Mouse (Mus musculus): ENCODE measurements around the gene Map4. TPM values are rescaled to one million over a fixed set of nuclear protein-coding genes. Genes with fewer than 3 reads are reported as not detected.
A peak's percentile ranks its signal among the peaks of the same experiment; 100 is the strongest.
"Not testable (repeated sequence)": the region's sequence is repeated elsewhere in the genome, so short reads cannot be mapped to it uniquely, and the experiment has no call there.

Gene Map4
- total RNA-seq, 2 experiments from 2014 or later, result 75.6 to 96.8 TPM

DNA sequence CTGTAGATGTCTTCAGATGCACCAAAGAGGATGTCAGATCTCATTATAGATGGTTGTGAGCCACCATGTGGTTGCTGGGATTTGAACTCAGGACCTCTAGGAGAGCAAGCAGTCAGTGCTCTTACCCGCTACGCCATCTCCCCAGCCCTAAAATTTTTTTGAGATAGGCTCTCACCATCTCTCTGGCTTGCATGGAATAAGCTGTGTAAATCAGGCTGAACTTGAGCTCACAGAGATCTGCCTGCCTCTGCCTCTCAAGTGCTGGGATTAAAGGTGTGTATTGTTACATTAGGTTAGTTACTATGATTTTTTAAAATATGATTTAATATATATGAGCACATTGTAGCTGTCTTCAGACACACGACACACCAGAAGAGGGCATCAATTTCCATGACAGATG lies 2.1 kb upstream of the Map4 start:
- no peak for DNase-seq

DNA sequence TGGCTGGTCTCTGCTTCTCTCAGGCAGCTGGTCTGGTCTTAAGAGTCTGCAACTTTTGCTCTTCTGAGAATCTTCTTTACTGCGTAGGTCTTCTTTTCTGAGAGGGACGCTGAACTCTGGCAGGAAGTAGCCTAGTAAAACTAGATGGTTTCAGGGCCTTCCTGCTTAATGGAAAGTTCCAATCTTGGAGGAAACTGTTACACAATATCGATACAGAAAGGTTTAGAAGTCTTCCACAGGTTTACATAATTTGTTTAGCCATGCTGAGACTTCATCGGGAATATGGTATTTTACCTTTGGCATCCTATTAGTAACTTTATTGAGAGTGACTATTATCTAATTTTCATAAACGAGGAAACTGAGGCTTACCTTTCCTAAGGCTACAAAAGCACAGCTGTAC lies 1.2 kb upstream of the Map4 start:
- DNase-seq, result no peak

DNA sequence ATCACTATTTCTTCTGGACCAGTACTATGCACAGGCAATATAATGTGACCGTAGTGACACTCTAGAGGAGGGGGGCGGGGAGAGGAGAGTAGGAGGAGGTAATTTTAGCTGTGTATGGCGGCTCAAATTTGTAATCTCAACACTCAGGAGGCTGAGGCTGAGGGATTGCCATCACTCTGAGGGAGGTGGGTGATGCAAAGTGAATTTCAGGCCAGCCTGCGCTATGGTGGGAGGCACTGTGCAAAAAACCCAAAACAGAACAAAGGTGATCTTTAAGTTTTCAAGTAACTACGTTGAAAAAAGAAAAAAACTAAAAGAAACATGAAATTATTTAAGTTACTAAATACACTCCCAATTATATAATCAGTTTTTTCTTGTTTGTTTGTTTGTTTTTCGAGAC lies 508 bp upstream of the Map4 start:
- DNase-seq, result no peak

DNA sequence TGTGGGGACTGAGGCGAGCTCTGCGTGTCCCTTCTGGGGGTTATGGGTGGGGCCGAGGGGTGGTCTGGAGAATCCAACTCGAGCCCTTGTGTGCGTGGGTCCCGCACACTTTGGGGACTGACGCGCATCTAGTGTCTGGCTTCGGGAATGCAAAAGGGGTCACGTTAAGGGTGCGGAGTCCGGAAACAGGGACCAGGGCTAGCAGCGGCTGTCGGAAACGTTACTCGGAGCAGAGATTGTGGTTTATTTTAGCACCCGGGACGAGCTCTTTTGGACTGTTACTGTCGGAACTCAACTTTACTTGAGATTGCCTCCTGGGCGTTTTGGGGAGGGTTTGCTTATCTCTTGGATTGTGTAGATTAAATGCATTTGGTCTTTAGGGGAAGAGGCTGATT lies 1.1 kb downstream of the Map4 start:
- DNase-seq, result peak; percentile 32 to 36

DNA sequence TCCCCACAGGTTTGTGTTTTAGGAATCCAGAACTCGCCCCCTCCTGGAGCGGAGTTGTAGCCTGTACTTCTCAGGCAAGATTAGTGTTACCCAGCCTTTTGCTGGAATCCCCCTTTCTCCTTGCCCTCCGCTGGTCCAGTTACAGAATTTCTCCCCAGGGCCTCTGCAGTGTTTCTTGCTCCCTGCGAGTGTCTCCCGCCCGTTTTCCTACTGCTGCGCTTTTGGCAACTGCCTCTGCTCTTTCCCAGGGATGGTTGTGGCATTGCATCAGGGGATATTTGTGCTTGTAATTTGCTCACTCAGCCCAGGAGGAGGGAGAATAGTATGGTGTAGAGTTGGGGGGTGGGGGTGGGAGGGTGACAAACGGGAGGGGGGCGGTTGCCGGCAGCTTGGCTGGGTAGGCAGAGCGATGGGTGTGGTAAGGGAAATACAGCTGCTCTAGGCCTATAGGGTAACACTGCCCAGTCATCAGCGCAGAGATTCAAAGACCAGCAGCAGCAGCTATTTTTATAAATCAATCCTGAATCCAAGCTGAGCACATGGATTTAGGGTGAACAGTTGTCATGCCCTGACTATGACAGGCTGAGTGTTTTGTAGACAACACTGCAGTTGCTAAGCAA lies 1.6 kb downstream of the Map4 start:
- DNase-seq, result peak; percentile 53 to 54

DNA sequence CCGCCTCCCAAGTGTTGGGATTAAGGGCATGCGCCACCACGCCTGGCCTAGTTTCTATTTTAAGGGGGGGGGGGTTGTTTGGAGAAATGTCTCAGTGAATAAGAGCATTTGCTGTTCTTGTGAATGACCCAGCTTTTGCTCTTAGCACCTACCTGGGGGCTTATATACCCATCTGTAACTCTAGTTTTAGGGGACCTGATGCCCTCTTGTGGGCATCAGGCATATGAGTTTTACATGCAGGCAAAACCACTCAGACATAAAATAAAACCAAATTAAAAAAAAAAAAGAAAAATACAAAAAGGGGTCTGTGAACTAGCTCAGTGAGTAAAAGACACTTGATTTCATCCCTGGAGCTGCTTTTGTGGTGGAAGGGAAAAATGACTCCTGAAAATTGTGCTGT lies 8.1 kb downstream of the Map4 start:
- DNase-seq, result no peak

DNA sequence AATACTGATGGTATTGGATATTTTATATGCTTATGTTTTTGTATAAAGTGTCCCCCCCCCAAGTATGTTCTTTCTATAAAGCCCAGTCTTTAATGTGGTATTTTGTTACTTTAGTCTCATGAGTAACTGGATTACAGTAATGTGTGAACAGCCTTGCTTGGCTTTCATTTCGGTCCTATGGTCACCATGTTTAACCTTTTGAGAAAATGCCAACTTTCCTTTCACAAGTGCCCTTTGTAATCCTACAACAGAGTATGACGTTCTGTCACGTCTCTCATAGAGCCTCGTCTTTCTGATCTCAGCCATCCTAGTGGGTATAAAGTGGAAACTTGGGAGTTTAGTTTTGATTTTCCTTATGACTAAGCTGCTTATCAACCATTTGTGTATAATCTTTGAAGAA lies 11.5 kb downstream of the Map4 start:
- DNase-seq, result no peak

DNA sequence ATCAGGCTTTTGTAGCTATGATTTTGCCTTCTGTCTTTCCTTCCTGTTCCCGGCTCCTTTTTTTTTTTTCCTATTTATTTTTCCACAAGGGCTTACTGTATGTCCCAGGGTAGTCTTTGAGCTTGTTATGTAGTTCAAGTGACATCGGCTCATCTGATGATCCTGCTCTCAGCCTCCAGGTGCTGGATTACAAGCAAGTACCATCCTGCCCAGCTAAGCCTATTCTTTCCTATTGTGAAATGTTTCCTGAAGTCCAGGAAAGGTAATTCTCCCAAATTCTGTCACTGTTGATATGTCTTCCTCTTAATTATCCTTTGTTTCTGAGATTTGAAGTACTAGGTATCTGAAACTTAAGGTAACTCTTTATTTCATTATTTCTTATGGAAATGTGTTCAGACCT lies 13.5 kb downstream of the Map4 start:
- no peak for DNase-seq

DNA sequence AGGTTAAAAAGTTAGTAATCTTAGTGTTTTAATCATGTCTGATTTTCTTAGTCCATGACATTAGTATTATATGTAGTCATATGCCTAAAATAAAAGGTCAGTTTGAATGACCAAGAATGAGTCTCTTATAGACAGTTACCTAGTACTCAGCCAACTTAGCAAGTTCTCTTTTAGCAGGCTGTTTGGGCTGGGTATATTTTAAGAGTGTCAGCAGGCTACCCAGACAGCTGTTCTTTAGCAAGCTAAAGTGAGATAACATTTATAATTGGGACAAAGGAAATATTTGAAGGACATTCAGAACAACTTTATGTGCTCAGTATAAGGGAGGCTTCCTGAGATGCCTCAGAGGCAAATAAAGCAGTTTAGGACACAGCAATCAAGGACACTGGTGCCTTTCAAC lies 17.3 kb downstream of the Map4 start:
- no peak for DNase-seq

DNA sequence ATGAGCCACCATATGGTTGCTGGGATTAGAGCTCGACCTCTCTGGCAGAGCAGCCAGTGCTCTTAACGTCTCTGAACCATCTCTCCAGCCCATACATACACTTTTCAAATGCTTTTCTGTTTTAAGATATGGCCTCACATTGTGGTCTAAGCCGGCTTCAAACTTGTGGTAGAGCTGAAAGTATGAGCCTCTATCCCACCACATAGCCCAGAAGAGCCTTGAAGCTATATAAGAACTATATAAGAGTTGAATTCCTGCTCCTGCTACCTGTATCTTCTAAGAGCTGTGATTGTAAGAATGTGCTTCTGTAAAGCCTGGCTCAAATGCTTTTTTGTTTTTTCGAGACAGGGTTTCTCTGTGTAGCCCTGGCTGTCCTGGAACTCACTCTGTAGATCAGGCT lies 18.5 kb downstream of the Map4 start:
- DNase-seq, result no peak

DNA sequence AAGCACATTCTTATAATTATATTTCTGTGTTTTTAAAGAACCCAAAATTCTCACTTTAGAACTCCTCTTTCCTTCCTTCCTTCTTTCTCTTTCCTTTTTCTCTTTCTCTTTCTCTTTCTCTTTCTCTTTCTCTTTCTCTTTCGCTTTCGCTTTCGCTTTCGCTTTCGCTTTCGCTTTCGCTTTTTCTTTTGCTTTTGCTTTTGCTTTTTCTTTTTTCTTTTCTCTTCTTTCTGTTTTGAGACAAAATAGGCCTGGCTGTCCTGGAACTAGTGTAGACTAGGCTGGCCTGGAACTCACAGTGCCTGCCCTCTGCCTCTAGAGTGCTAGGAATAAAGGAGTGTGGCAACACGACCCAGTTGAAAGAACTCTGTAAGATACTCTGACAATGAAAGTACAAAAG lies 22.3 kb downstream of the Map4 start:
- DNase-seq, result no peak

DNA sequence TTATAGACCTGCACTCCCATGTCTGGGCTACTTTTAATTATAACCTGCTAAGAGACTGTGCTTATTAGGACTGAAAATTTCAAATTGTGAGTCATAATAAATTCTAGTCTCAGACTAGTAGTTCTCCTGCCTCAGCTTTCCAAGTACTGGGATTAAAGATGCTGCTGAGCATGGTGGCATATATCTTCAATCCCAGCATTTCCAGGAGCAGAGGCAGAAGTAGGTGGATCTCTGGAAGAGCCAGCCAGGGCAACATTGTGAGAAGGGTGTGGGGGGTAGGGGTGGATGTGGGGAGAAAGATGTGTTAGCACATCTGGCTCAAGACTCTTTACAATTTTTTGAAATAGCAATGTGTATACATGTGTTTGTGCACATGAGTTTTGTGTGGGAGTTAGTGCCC lies 23.4 kb downstream of the Map4 start:
- no peak for DNase-seq

DNA sequence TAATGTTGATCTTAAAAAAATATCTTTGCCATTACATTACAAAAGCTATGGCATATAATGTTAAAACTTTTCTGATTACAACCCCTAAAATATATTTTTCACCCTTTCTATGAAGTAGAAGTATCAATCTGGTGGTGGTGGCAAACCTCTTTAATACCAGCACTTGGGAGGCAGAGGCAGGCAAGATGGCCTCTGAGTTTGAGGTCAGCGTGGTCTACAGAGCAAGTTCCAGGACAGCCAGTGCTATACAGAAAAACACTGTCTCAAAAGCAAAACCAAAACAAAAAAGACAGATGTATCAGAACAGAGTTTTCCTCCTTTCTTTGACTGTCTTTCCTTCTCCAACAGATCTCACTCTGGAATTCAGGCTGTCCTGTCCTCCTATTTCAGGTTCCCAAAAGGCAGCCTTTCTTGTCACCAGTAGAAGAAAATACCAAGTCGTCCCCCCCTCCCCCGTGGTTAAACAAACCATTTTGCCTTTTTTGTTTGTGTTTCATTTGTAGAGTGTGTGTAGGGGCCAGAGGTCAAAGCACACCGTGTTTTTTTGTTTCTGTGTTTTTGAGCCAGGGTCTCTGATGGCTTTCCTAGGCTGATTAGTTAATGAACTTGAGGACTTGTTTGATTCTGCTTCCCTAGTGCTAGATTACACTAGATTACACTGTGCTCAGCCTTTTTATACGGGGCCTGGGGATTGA lies 28.3 kb downstream of the Map4 start:
- DNase-seq, result no peak

DNA sequence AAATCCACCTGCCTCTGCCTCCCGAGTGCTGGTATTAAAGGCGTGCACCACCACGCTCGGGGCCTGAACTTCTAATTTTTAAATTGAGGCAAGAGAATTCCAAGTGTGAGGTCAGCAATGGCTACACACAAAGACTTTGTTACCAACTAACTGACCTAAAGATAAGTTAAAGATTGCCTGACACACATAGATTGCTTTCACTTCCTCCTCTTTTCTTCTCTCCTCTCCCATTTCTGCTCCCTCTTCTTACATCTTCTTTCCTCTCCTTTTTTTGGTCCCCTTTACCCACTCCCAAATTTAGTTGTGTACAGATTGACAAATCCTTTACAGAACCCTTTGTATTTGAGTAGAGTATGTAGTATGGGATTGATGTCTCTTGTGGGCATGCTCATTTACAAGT lies 29.3 kb downstream of the Map4 start:
- no peak for DNase-seq

DNA sequence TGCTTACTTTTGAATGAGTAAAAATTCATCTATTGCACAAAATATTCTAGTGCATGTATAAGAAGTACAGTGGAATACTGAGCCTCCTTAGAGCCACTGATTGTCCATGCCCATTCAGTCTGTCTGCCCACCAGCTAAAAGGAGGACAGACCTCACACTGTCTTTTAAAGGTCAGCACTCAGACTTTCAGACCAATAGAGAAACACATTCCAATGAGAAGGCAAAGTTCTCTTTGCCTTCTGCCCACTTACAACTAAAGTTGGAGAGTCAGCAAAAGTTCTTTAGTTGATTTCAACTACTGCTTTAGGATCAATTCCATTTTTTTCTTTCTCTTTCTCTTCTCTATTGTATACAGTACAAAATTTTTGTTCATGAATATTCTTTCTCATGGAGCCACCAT lies 33.5 kb downstream of the Map4 start:
- DNase-seq, result no peak

DNA sequence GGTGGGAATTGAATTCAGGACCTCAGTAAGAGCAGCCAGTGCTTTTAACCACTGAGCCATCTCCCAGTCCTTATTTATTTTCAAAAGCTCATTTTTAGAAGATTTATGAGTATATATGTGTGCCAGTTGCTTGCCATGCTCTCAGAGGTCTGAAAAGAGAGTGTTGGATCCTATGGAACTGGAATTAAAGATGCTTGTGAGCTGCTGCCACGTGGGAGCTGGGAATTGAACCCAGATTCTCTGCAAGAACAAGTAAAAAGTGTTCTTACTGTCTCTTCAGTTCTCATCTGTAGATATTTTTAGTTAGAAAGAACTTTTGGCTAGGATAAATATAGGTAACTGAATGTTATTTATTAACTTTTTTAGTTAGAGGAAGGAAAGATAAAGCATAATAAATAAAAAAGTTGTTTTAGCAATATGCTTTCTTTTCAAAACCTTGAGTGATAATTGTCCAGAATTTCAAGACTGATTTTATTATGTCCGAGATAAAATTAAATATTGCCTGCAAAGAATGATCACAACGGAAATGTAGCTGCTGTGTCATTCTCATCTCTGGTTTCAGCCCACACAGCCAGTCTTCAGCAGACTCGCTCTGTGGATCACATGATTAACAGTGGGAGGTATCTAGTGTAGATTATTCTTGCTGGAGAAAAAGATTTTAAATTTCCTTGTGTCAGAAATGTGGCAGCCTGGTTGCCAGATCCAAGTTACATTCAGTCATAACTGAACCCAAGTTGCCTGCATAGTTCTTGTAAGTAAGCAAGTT lies 37.3 kb downstream of the Map4 start:
- no peak for DNase-seq

DNA sequence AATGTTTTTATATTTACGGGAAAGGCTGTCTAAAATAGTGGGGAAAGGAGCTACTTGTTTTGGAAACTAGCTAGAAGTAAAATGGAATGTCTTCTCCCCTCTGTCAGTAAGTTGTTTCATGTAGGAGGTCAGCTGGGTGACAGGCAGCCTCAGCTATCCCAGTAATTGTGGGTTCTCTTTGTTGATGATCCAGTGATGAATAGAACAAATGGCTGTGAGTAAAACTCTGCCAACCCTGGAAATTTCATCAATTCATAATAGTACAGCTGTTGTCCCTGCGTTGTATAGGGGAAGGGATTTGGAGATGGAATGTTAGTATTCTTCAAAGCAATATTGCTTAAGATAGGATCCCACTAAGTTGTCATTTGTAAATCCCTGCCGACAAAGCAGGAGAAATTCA lies 37.9 kb downstream of the Map4 start:
- no peak for DNase-seq

DNA sequence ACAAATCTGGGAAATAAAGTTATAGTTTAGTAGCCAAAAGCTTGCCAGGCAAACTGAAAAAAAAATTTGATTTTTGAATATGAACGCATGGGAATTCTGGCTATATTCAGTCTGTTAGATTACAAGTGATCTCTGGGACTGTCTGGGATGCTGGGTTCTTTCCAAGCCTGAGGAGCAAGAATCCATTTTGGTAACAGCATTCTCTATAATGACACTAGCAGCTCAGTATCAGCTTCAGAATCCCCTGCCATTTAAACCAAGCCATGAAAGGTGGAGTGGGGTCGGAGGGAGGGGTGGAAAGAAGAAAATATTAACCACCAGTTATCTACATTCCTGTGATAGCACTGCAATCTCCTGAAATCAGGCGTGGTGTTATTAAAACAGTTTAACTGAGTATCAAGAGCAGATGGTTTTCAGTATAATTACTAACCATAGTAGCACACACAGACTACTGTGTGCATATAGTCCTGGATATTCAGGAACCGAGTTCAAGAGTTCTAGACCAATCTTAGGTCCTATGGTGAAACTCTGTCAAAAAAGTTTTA lies 38.6 kb downstream of the Map4 start:
- DNase-seq, result no peak

DNA sequence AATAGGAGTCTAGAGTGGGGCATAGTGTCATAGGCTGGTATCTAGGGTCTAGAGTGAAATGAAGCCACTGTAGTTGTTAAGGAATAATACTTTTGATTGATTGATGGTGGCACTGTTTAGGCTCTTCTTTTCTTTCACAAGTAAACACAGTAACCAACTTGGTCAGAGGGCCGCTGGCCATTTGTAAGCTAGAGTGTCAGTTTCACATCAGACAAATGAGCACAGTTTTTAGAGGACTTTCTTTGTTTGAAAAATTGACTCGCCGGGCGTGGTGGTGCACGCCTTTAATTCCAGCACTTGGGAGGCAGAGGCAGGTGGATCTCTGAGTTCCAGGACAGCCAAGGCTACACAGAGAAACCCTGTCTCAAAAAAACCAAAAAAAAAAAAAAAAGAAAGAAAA lies 40.5 kb downstream of the Map4 start:
- not testable (repeated sequence) for DNase-seq

DNA sequence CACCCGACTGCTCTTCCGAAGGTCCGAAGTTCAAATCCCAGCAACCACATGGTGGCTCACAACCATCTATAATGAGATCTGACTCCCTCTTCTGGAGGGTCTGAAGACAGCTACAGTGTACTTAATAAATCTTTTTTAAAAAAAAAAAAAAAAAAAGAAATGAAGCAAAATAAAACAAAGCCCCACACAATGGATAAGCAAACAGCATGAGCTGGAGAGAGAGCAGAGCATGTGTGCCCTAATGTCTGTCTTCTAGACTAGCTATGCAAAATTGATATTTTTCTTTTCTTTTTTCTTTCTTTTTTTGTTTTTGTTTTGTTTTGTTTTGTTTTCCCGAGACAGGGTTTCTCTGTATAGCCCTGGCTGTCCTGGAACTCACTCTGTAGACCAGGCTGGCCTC lies 49.0 kb downstream of the Map4 start:
- DNase-seq, result not testable (repeated sequence)

DNA sequence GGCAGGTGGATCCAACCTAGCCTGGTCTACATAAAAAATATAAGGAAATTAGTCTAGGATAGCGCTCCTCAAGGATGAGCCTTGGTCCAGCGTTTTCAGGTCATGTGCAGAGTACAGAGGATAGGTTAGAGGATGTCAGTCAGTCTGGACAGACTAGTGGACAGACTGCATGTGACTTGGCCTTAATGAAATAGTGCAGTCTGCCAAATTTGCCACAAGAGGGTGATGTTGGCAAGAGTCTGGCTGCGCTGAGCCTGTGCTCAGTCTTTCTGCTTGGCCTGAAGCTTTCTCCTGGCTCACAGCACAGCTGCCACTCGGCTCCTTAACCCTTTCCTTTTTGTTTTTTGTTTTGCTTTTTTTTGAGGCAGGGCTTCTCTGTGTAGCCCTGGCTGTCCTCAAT lies 54.2 kb downstream of the Map4 start:
- DNase-seq, result peak; percentile 75 to 76

DNA sequence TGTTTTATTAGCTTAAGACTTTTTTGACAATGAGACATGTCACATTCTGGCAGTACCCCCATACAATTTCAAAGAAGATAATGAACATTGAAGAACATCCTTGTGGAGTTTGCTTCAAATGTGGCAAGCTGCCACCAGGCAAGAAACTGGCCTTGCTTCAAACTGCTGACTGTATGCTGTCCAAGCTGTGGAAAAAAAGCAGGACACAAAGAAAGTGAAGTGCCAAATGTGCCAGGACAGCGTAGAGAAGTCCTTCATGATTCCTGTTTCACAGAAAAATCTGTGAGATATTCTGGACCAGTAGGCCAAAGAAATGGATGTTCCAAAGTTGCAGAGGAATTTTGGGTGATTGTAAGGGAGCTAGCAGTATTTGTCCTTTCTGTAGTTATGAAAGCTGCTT lies 57.8 kb downstream of the Map4 start:
- peak; percentile 75 to 79 for DNase-seq

DNA sequence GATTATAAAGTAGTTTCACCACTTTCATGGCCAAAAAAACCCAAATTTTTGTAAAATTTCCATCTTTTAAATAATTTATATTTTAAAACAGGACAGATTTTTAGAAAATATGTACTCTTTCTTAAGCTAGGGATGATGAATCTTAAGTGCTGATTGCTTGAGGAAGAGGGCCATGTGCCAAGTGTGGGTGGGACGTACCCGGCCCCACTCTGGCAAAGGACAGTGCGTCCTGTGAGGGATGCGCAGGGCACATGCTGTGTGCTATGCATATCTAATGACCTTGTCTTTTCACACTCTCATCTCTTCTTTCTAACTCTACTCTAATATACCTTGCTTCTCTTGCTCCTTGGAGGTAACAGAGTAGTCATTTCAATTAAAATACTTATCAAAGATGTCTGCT lies 66.2 kb downstream of the Map4 start:
- DNase-seq, result no peak

Measured in adrenal gland, postnatal 36 days (tissue).